Mouse (Mus musculus) layer of hippocampus, adult 2 months (tissue): ENCODE results near the gene Sval2. TPM values are rescaled to one million over a fixed set of nuclear protein-coding genes. Genes with fewer than 3 reads are reported as not detected.

Experiments
- DNase-seq, 2 experiments: peaks; one replicate each; pipeline ENCODE4 v3.0.0; 2022; ENCODE audit warnings: low spot score in 2 of 2
- H3K27ac ChIP-seq: fragments of 200-600 bp; 2 replicates; pipeline ENCODE4 v1.8.1; 2022
- H3K4me3 ChIP-seq: fragments of 200-600 bp; 2 replicates; pipeline ENCODE4 v1.8.1; 2022; ENCODE audit warnings: mild to moderate bottlenecking
- CTCF ChIP-seq: fragments of 200-600 bp; conservative IDR thresholded peaks from 2 replicates; pipeline ENCODE4 v1.8.1; 2022; ENCODE audit warnings: antibody characterized with exemption, mild to moderate bottlenecking, moderate library complexity
- long read RNA-seq, 2 experiments: library from polyadenylated mRNA; stranded (forward); transcript quantifications; one replicate each; pipeline ENCODE4 v2.0.0; 2021; ENCODE audit warnings: borderline mapping rate in 2 of 2
- total RNA-seq, 2 experiments: library from RNA; stranded (reverse); gene quantifications; 2 replicates each; pipeline ENCODE4 v1.2.3; 2021

Sval2 gene
- not detected for total RNA-seq
- long read RNA-seq, experiment 1 = 0 reads
- long read RNA-seq, experiment 2 = 0 reads

- no peak for TF ChIP-seq CTCF
- no peak within 1 kb of the TSS for H3K4me3 ChIP-seq
- no peak for DNase-seq
- H3K27ac ChIP-seq = no peak within 1 kb of the TSS
Observed at GRCm38 (mm10) chr6:41852689-41853088, at the start of gene Sval2. TSS of gene Sval2 (plus strand) at chr6:41852989.

- Histone ChIP-seq H3K27ac (no peak overlapping the region), H3K4me3 (no peak overlapping the region)
- no peak for TF ChIP-seq CTCF
- no peak for DNase-seq
Observed at GRCm38 (mm10) chr6:41824086-41824485, 28.7 kb upstream of the Sval2 start.

GRCm38 (mm10) chr6:41829516-41829915, 23.3 kb upstream of the Sval2 start:
- DNase-seq = no peak
- TF ChIP-seq CTCF = no peak
- no peak overlapping the region for H3K27ac ChIP-seq
- H3K4me3 ChIP-seq = no peak overlapping the region

GRCm38 (mm10) chr6:41847235-41847634, 5.6 kb upstream of the Sval2 start, which contains the start of gene Pip:
TSS of gene Pip (plus strand) at chr6:41847535.
- no peak for TF ChIP-seq CTCF
- Histone ChIP-seq H3K27ac (no peak within 1 kb of the TSS), H3K4me3 (no peak within 1 kb of the TSS)
- no peak for DNase-seq

- TF ChIP-seq CTCF = no peak
- no peak overlapping the region for H3K4me3 ChIP-seq
- no peak for DNase-seq
- H3K27ac ChIP-seq = no peak overlapping the region
Observed at GRCm38 (mm10) chr6:41864038-41864437, 11.2 kb downstream of the Sval2 start.

GRCm38 (mm10) chr6:41911625-41912024, 58.8 kb downstream of the Sval2 start:
- no peak for DNase-seq
- TF ChIP-seq CTCF = no peak
- H3K4me3 ChIP-seq = no peak overlapping the region
- H3K27ac ChIP-seq = no peak overlapping the region

Other genes with a start within 250 kb of the Sval2 start
- gene Ephb6, start 247.5 kb upstream of the Sval2 start, total RNA-seq = 10 to 100 TPM; 74.3 to 77.3 TPM
- gene Trpv6, start 216.6 kb upstream of the Sval2 start, total RNA-seq = under 1 TPM; 0.61 to 0.83 TPM
- gene Trpv5, start 172.2 kb upstream of the Sval2 start, total RNA-seq = not detected
- gene Llcfc1, start 168.6 kb upstream of the Sval2 start, total RNA-seq = not detected
- gene Kel, start 148.7 kb upstream of the Sval2 start, total RNA-seq = not detected
- not detected for gene Olfr459, start 77.8 kb upstream of the Sval2 start, total RNA-seq
- not detected for gene Pip, start 5.5 kb upstream of the Sval2 start, total RNA-seq
- gene Sval1, start 98.6 kb downstream of the Sval2 start, total RNA-seq = not detected
- not detected for gene Sval3, start 115.2 kb downstream of the Sval2 start, total RNA-seq
- not detected for gene Sva, start 185.4 kb downstream of the Sval2 start, total RNA-seq